Mouse (Mus musculus): ENCODE measurements at regions not wholly inside any gene's neighbourhood (a gene's known extent, or its start where the extent isn't known, plus 50 kb on each side); places are given as distances from the start of the nearest gene placed in this dataset.

GRCm38 (mm10) chr2:117765572-117765971 lies 346.1 kb upstream of the Thbs1 start:
- H3K36me3 ChIP-seq (ENCODE audit: control insufficient read depth, insufficient read depth, low read length): no peaks in the 10 kb centered on the region
- no peak overlapping the region for H3K4me3 ChIP-seq (ENCODE audit: low read length)
- 86% methylated on average over 5 of the region's 5 CpGs for WGBS
- no peaks in the 10 kb centered on the region for H3K27me3 ChIP-seq (replicated peaks; ENCODE audit: control insufficient read depth, insufficient read depth, low read length)
- H3K4me1 ChIP-seq (ENCODE audit: control insufficient read depth, insufficient read depth, low read depth, low read length): no peaks in the 10 kb centered on the region
- H3K27ac ChIP-seq (ENCODE audit: low read depth, low read length): no peak overlapping the region
- no peak for ATAC-seq
- H3K9me3 ChIP-seq (ENCODE audit: control insufficient read depth, low read length): no peaks in the 10 kb centered on the region
- H3K9ac ChIP-seq (ENCODE audit: low read depth, low read length): no peak overlapping the region
- H3K4me2 ChIP-seq (ENCODE audit: low read length): no peak overlapping the region

DNA sequence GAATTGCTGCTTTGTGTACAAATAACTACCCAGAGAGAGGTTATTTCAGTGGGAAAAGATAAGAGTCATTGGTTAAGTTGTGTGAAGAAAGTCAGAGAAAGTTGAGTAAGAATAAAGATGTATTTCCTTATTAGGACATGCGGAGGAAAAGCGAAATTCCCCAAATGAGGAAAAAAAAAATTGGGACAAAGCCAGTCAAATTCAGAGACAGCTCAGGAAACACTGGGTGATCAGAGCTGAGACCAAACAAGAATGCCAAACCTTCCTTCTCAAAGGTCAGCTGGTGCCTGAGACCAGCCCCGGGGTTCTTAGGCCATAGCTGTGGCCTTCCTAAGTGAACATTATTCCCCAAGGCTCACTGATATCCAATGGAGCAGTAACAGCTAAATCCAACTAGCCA lies 345.2 kb upstream of the Thbs1 start:
- no peak overlapping the region for H3K27ac ChIP-seq (ENCODE audit: low read depth, low read length)
- no peaks in the 10 kb centered on the region for H3K9me3 ChIP-seq (ENCODE audit: control insufficient read depth, low read length)
- WGBS: 91% methylated on average over 3 of the region's 3 CpGs
- no peak overlapping the region for H3K4me3 ChIP-seq (ENCODE audit: low read length)
- no peaks in the 10 kb centered on the region for H3K36me3 ChIP-seq (ENCODE audit: control insufficient read depth, insufficient read depth, low read length)
- H3K9ac ChIP-seq (ENCODE audit: low read depth, low read length): no peak overlapping the region
- H3K27me3 ChIP-seq (replicated peaks; ENCODE audit: control insufficient read depth, insufficient read depth, low read length): no peaks in the 10 kb centered on the region
- no peak for ATAC-seq
- no peak overlapping the region for H3K4me2 ChIP-seq (ENCODE audit: low read length)
- H3K4me1 ChIP-seq (ENCODE audit: control insufficient read depth, insufficient read depth, low read depth, low read length): no peaks in the 10 kb centered on the region

DNA sequence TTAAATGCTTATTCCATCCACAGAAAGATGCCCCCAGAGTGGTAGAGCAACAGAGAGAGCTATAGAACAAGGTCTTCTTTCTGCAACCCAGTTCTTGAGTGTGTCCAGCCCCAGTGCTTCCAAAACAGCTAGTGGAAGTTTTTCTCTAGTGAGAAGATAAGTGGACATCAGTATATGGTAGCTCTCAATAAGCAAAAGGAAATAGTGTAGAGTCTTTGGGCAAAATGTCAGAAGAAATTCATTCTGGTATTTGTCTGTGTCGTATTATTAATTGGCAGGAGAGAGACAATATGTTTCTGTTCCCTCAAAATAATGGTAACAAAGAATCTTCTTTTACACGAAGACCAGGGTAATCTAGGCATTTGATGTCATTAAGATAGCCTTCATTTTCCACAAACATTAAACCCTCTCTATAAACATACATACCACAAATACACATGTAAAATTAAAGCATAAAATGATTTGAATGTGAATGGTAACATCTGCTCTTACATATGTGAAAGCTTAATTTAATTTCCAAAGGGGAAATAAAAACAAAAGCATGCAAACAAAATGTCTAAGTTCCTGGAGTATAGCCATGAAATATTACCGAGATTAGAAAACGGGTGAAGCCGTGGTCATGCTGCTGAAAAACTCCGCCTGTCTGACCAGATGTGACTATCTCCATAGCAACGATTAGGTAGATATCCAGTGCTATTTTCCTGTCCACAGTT lies 342.1 kb upstream of the Thbs1 start:
- no peaks in the 10 kb centered on the region for H3K27me3 ChIP-seq (replicated peaks; ENCODE audit: control insufficient read depth, insufficient read depth, low read length)
- H3K4me2 ChIP-seq (ENCODE audit: low read length): no peak overlapping the region
- no peaks in the 10 kb centered on the region for H3K9me3 ChIP-seq (ENCODE audit: control insufficient read depth, low read length)
- peak; percentile 80 for ATAC-seq
- 68% methylated on average over 7 of the region's 7 CpGs for WGBS
- H3K4me1 ChIP-seq (ENCODE audit: control insufficient read depth, insufficient read depth, low read depth, low read length): no peaks in the 10 kb centered on the region
- H3K27ac ChIP-seq (ENCODE audit: low read depth, low read length): no peak overlapping the region
- no peak overlapping the region for H3K4me3 ChIP-seq (ENCODE audit: low read length)
- H3K36me3 ChIP-seq (ENCODE audit: control insufficient read depth, insufficient read depth, low read length): no peaks in the 10 kb centered on the region
- no peak overlapping the region for H3K9ac ChIP-seq (ENCODE audit: low read depth, low read length)

GRCm38 (mm10) chr2:117770115-117770485 lies 341.6 kb upstream of the Thbs1 start:
- H3K27ac ChIP-seq (ENCODE audit: low read depth, low read length): no peak overlapping the region
- no peaks in the 10 kb centered on the region for H3K9me3 ChIP-seq (ENCODE audit: control insufficient read depth, low read length)
- H3K36me3 ChIP-seq (ENCODE audit: control insufficient read depth, insufficient read depth, low read length): no peaks in the 10 kb centered on the region
- no peak overlapping the region for H3K9ac ChIP-seq (ENCODE audit: low read depth, low read length)
- WGBS: 86% methylated on average over 3 of the region's 3 CpGs
- H3K4me2 ChIP-seq (ENCODE audit: low read length): no peak overlapping the region
- H3K27me3 ChIP-seq (replicated peaks; ENCODE audit: control insufficient read depth, insufficient read depth, low read length): no peaks in the 10 kb centered on the region
- H3K4me1 ChIP-seq (ENCODE audit: control insufficient read depth, insufficient read depth, low read depth, low read length): no peaks in the 10 kb centered on the region
- peak; percentile 42; the same call in 1 of the 2 replicates for ATAC-seq
- no peak overlapping the region for H3K4me3 ChIP-seq (ENCODE audit: low read length)

- Histone ChIP-seq H3K9me3 (ENCODE audit: control insufficient read depth, low read length) (no peaks in the 10 kb centered on the region), H3K27me3 (replicated peaks; ENCODE audit: control insufficient read depth, insufficient read depth, low read length) (no peaks in the 10 kb centered on the region), H3K36me3 (ENCODE audit: control insufficient read depth, insufficient read depth, low read length) (no peaks in the 10 kb centered on the region), H3K4me2 (ENCODE audit: low read length) (no peak overlapping the region), H3K4me1 (ENCODE audit: control insufficient read depth, insufficient read depth, low read depth, low read length) (no peaks in the 10 kb centered on the region), H3K4me3 (ENCODE audit: low read length) (no peak overlapping the region), H3K9ac (ENCODE audit: low read depth, low read length) (no peak overlapping the region), H3K27ac (ENCODE audit: low read depth, low read length) (no peak overlapping the region)
- ATAC-seq: no peak
- WGBS: 82% methylated on average over 3 of the region's 3 CpGs
These were observed 331.4 kb upstream of the Thbs1 start for GRCm38 (mm10) chr2:117780287-117780686.

- Histone ChIP-seq H3K9me3 (ENCODE audit: control insufficient read depth, low read length) (no peaks in the 10 kb centered on the region), H3K4me1 (ENCODE audit: control insufficient read depth, insufficient read depth, low read depth, low read length) (no peaks in the 10 kb centered on the region), H3K36me3 (ENCODE audit: control insufficient read depth, insufficient read depth, low read length) (no peaks in the 10 kb centered on the region), H3K4me3 (ENCODE audit: low read length) (no peak overlapping the region), H3K9ac (ENCODE audit: low read depth, low read length) (no peak overlapping the region), H3K4me2 (ENCODE audit: low read length) (no peak overlapping the region), H3K27ac (ENCODE audit: low read depth, low read length) (no peak overlapping the region), H3K27me3 (replicated peaks; ENCODE audit: control insufficient read depth, insufficient read depth, low read length) (no peaks in the 10 kb centered on the region)
- no peak for ATAC-seq
- 81% methylated on average over 7 of the region's 7 CpGs for WGBS
These were observed 330.9 kb upstream of the Thbs1 start for GRCm38 (mm10) chr2:117780816-117781215.

DNA sequence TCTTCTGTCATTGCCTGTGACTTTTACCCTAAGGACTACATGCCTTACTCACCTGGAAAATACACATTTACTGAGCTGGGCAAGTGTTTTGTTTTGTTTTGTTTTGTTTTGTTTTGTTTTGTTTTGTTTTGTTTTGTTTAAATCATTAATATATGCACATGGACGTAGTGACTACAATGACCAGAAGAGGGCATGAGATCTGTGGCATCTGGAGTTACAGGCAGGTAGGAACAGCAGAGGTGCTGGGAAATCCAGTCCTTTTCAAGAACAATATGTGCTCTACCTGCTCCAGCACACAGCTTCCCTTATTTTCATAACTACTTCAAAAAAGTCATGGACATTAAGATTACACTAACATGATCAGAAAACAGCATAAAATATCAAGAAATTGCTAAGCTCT lies 324.4 kb upstream of the Thbs1 start:
- Histone ChIP-seq H3K9ac (ENCODE audit: low read depth, low read length) (no peak overlapping the region), H3K9me3 (ENCODE audit: control insufficient read depth, low read length) (no peaks in the 10 kb centered on the region), H3K27ac (ENCODE audit: low read depth, low read length) (no peak overlapping the region), H3K4me2 (ENCODE audit: low read length) (no peak overlapping the region), H3K36me3 (ENCODE audit: control insufficient read depth, insufficient read depth, low read length) (no peaks in the 10 kb centered on the region), H3K27me3 (replicated peaks; ENCODE audit: control insufficient read depth, insufficient read depth, low read length) (no peaks in the 10 kb centered on the region), H3K4me1 (ENCODE audit: control insufficient read depth, insufficient read depth, low read depth, low read length) (no peaks in the 10 kb centered on the region), H3K4me3 (ENCODE audit: low read length) (no peak overlapping the region)
- no peak for ATAC-seq
- 71% methylated on average over 1 of the region's 1 CpGs for WGBS

- Histone ChIP-seq H3K4me2 (ENCODE audit: low read length) (no peak overlapping the region), H3K36me3 (ENCODE audit: control insufficient read depth, insufficient read depth, low read length) (no peaks in the 10 kb centered on the region), H3K27ac (ENCODE audit: low read depth, low read length) (no peak overlapping the region), H3K9me3 (ENCODE audit: control insufficient read depth, low read length) (no peaks in the 10 kb centered on the region), H3K4me3 (ENCODE audit: low read length) (no peak overlapping the region), H3K4me1 (ENCODE audit: control insufficient read depth, insufficient read depth, low read depth, low read length) (no peaks in the 10 kb centered on the region), H3K27me3 (replicated peaks; ENCODE audit: control insufficient read depth, insufficient read depth, low read length) (no peaks in the 10 kb centered on the region), H3K9ac (ENCODE audit: low read depth, low read length) (no peak overlapping the region)
- 82% methylated on average over 1 of the region's 1 CpGs for WGBS
- ATAC-seq: no peak
These were observed 317.4 kb upstream of the Thbs1 start for GRCm38 (mm10) chr2:117794285-117794684.

- no peak overlapping the region for H3K27ac ChIP-seq (ENCODE audit: low read depth, low read length)
- H3K4me1 ChIP-seq (ENCODE audit: control insufficient read depth, insufficient read depth, low read depth, low read length): no peaks in the 10 kb centered on the region
- no peak overlapping the region for H3K4me3 ChIP-seq (ENCODE audit: low read length)
- no peaks in the 10 kb centered on the region for H3K9me3 ChIP-seq (ENCODE audit: control insufficient read depth, low read length)
- H3K9ac ChIP-seq (ENCODE audit: low read depth, low read length): no peak overlapping the region
- H3K4me2 ChIP-seq (ENCODE audit: low read length): no peak overlapping the region
- no peaks in the 10 kb centered on the region for H3K36me3 ChIP-seq (ENCODE audit: control insufficient read depth, insufficient read depth, low read length)
- ATAC-seq: no peak
- no peaks in the 10 kb centered on the region for H3K27me3 ChIP-seq (replicated peaks; ENCODE audit: control insufficient read depth, insufficient read depth, low read length)
These were observed 309.6 kb upstream of the Thbs1 start for GRCm38 (mm10) chr2:117801946-117802600.
